Mouse (Mus musculus) layer of hippocampus, adult 11-12 months (tissue): ENCODE results near the gene Trpm7.
"Not testable (repeated sequence)": the region's sequence is repeated elsewhere in the genome, so short reads cannot be mapped to it uniquely, and the experiment has no call there.

Source experiments
- DNase-seq: peaks from one replicate; pipeline ENCODE4 v3.0.0; 2022; ENCODE audit warnings: low spot score

Gene Trpm7

DNA sequence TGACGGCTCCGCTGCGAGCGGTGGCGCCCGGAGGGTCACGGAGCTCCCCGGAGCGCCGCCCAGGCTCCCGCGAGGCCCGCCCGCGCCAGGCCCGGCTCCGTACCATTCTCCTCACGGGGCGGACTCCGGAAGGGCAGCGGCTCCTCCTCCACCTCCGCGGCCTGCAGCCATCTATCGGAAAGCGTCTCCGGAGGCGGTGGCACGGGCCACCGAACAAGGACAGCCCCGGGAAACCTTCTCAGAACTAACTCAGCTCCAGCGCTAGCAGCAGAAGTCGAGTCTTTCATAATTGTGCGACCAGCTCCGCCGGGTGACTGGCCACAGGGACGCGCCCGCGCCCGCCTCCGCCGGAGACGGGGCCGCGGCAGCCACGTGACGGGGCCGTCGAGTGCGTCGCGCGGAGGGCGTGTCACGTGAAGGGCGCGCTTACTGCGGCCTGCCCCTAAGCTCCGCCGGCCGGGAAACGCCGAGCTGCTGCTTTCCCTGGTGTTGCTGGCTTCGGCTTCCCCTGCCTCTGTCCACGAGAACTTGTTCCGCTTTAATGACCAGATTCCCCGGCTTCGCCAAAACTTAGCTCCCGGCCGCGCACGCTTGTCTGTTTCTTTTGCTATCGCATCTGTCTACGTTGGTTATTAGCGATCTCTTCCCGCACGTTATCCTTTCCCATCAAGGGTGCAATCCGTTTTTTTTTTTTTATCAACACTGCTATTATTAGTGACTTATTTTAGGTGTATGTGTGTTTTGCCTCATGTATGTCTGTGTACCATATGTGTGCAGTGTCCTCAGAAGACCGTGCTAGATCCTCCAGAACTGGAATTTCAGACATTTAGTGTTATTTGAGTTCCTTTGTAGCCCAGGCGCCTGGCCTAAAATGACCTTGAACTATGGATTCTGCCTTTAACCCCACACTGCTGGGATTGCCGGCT, at the start of gene Trpm7:
TSS of gene Trpm7 (minus strand) at position 360 of the 926 bp plus-strand sequence.
- DNase-seq, result peak; percentile 92

DNA sequence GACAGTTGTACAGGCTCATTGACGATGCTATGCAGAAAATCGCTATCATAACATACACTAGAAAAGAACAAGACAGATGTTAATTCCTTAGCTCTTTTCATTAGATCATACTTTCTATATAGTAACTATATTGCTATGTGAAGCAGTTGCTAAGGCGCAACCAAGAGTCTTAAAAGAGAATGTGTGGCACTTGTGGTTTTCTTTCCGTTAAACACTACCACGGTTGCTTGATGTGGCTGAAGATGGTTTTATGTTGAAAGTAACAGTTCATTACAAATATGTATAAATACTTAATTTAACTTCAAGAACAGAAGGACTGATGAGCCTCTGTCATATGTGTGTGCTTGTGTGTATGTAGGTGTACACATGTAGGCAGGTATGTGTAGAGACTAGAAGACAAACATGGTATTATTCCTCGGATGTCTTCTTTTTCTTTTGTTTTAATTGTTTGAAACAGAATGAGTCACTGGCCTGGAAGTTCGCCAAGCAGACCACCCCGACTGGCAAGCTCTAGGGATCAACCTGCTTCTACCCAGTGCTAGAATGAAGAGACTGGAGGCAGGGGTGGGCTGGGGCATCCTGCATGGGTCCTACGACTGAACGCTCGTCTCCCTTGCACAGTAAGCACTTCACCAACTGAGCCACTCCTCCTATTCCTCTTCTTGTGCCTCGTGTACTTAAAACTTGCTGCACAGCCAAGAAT, 44.5 kb upstream of the Trpm7 start:
- DNase-seq, result no peak

- no peak for DNase-seq
Measured at GRCm38 (mm10) chr2:126916236-126916635, 40.2 kb upstream of the Trpm7 start.

GRCm38 (mm10) chr2:126914096-126914495, 38.1 kb upstream of the Trpm7 start:
- no peak for DNase-seq

- DNase-seq, result no peak
Measured at GRCm38 (mm10) chr2:126904162-126904561, 28.1 kb upstream of the Trpm7 start.

DNA sequence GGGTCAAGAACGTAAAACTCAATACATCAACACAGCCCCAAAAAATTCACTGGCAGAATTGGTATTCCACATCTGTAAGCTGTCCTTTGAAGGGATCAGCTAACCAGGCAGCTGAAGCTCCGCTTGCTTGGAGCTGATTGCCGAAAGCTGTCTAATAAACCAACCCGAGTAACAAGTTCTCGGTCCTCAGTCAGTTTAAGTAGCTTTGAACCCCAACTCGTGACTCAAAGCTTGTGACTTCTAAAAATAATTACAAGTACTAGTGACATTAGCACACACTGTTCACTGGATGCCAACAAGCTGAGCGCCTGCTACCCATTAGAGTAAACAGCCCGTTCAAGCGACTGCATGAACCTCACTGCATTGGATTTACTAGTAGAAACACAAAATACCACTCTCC, 21.5 kb upstream of the Trpm7 start:
- no peak for DNase-seq

GRCm38 (mm10) chr2:126896941-126897340, 20.9 kb upstream of the Trpm7 start:
- DNase-seq, result no peak

DNA sequence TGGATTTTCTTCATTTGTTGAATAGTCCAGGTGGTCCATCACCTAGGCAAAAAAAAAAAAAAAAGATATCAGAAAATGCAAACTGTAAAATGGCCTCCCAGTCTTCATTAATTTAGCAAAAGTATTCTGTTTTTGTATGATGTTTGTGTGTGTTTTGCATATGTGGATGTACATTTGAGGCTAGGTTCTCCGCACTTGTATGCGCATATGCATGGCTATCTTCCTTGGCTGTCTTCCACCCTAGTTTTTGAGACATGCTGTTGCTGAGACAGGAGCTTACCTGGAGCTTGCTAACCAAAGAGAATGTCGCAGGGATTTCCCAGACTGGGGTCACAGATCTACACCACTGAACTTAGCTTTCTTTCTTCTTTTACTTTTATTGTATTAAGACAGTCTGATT, 18.2 kb upstream of the Trpm7 start:
- DNase-seq, result no peak

DNA sequence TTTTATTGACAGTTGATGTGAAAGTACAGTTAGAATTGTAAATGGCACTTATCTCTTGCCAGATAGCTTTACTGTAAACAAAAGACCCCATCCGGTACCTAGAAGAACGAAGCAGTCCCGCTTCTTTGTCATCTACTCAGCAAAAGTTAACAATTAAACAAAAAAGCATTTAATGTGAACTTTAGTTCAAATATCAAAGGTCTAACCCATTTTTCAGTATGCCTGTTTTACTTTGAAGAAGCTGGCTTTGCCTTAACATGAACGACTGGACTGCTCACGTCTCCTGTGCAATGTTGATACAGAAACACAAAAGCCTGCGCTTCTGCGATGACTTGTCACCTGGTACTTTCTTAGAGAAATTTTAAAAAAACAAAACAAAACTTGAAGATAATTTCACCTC, 16.3 kb upstream of the Trpm7 start:
- DNase-seq, result no peak

- no peak for DNase-seq
Measured at GRCm38 (mm10) chr2:126891743-126892142, 15.7 kb upstream of the Trpm7 start.

DNA sequence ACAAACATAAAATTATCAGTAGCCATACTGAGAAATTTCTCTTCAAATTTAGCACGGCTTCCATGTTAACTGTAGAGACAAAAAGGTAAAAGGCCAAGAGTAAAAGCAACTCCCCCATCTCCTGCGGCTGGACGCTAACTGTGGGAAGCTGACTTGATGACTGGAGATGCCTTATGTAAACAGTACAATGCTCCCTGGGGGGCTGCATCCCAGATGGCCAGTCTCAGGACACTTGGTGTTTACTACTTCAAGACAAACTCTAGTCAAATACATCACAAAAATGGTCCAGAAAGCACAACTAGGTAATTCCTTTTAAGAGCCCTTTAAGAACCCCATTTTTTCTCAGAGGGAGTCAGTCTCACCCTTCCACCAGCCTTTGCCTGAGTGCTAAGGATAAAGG, 11.1 kb upstream of the Trpm7 start:
- DNase-seq, result no peak

DNA sequence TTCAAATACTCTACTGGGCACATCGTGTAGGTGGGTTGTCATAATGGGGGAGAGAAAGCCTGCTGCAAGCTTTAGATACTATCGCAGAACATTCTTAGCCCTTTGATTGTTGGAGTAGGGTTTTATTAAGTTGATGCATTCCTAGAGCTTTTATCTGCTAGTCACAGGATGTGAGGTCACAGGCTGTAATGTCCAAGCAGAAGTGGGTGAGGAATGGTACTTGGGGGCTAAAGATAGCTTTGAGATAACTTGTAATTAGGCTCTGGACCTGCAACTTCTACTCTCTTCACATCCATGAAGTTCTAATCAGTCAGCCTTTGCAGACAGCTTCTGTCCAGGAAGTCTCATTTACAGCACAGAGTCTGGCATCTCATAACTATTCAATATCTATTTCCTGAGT, 9.8 kb upstream of the Trpm7 start:
- DNase-seq, result no peak

- not testable (repeated sequence) for DNase-seq
Measured at GRCm38 (mm10) chr2:126882711-126883110, 6.7 kb upstream of the Trpm7 start.

GRCm38 (mm10) chr2:126877991-126878390, 2.0 kb upstream of the Trpm7 start:
- no peak for DNase-seq

DNA sequence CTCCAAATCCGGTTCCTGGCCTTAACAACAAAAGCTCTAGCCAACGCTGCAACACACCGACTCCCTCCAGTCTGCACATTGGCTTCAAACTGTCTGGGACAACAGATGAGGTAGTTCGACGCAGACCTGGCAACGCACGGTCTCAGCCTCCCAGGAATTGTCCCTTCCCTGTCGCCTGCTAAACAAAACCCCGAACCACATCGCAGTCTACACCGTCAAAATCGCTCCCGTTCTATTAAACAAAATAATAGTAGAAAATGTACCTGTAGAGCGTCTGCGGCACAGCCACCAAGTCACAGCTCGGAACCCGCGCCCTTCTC, 554 bp downstream of the Trpm7 start:
- peak; percentile 37 for DNase-seq

DNA sequence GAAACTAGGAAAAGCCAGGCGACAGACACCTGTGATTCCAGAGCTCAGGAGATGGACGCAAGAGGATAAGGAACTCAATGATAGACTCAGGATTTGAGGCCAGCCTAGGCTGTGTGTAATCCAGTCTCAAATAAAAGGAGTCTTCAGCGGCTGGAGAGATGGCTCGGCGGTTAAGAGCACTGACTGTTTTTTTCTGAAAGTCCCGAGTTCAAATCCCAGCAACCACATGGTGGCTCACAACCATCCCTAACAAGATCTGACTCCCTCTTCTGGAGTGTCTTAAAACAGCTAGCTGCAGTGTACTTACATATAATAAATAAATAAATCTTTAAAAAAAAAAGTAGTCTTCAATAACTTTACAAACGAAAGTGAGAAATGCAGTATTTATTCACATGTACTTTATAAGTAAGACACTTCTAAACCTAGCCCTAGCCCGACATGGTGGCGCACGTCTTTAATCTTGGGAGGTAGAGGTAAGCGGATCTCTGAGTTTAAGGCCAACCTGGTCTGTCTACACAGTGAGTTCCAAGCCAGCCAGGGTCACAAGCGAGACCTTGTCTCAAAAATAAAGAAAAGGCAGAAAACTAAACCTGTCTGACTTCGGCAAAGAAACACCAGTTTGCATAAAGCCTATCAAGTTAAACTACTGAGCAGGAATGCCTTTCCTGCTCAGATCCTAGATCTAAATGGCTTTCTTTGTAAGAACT, 1.1 kb downstream of the Trpm7 start:
- no peak for DNase-seq

- no peak for DNase-seq
Measured at GRCm38 (mm10) chr2:126866301-126866700, 9.7 kb downstream of the Trpm7 start.

- no peak for DNase-seq
Measured at GRCm38 (mm10) chr2:126865501-126866199, 10.4 kb downstream of the Trpm7 start.

DNA sequence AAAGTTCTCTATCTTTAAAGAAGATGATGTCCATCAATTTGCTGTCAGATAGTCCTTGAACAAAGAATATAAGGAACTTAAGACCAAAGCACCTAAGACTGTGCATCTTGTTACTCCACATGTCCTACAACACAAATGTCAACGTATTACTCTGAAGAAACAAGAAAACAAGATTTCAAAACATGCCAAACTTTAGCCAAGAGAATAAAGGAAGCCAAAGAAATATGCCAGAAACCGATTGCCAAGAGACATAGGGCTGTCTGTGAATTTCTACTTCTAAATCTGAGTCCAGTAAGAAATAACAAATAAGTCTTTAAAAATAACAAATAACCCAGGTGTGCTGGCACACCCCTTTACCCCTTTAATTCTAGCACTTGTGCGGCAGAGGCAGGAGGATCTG, 11.0 kb downstream of the Trpm7 start:
- no peak for DNase-seq

GRCm38 (mm10) chr2:126844751-126845150, 31.3 kb downstream of the Trpm7 start:
- no peak for DNase-seq

DNA sequence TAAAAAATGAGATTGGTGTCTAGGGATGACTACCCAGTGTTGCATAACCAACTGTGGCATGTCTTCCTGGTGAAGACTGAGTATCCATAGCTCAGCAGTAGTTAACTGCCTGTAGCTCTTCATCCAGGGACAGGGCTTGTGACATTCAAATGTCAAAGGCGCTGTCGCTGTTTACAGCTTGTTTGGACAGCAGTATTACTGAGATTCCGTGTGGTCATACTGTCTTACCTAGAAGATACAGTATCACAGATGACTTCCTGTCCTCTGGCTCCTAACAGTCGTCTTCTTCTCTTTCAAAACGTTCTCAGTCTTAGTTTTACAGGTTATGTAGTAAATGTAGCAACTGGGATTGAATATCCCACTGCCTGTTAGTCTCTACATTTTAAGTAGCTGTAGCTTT, 37.2 kb downstream of the Trpm7 start:
- no peak for DNase-seq

DNA sequence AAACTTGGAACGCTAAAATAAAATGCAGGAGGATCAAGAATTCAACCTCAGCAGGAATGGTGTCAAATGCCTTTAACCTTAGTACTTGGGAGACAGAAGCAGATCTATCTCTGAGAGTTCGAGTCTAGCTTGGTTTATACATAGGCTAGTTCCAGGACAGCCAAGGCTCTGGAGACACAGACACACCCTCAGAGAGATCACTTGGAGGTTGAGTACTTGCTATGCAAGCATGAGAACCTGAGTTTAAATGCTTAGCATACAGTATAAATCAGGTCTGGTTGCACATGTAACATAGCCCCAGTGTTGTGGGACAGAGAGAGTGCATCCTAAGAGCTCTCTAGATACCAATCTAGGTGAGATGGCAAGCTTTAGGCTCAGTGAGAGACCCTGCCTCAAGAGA, 58.6 kb downstream of the Trpm7 start:
- no peak for DNase-seq
